Mouse (Mus musculus): ENCODE measurements around the gene Tmem178b. TPM values are rescaled to one million over a fixed set of nuclear protein-coding genes. Genes with fewer than 3 reads are reported as not detected.

Tmem178b gene
- 100 to 1,000 TPM; 166 to 205 TPM for total RNA-seq (2021)

DNA sequence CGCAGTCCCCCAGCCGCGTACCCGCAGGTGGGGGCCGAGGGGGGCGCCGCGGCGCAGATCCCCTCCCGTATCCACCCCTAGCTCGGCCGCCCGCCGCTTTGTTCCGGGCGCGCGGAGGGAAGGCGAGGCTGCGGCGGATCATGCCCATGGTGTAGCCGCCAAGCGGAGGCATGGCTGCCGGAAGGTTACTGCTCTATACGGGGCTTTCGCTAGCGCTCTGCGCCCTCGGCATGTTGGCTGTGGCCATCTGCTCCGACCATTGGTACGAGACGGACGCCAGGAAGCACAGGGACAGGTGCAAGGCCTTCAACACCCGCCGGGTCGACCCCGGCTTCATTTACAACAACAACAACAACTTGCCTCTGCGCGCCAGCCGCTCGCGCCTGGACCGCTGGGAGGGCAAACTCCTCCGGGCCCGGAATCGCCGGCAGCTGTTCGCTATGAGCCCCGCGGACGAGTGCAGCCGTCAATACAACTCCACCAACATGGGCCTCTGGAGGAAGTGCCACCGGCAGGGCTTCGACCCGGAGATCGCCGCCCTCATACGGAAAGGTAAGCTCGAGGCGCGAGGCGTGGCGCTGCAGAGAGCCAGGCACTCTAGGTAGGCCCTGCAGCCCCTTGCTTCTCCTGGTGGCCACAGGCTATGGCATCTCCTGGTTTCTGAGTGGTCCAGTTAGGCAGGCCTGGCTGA, at the start of gene Tmem178b:
Gene Tmem178b (plus strand): TSS at position 371 of the 691 bp plus-strand sequence.
- DNase-seq (ENCODE audit: extremely low spot score in 1 of 2, low spot score in 1 of 2), result peak; percentile 21 to 33

DNA sequence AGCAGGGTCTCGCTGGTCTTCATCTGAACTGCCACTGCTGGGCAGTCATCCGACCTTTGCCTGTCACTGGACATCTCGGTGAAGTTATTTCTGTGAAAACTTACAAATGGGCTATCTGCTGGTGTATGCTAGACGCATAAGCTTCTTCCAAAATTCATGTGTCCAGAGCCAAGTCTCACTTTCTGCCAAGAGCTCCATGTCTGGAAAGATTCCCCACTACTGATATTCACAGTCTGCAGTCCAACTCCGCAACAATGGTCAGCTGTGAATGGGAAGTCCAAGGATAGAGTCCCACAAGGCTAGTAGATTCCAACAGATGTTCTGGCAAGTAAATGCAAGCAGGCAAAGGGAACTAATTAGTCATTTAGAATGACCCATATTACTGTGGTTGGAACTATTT, 44.3 kb upstream of the Tmem178b start:
- DNase-seq (ENCODE audit: extremely low spot score in 1 of 2, low spot score in 1 of 2), result no peak

DNA sequence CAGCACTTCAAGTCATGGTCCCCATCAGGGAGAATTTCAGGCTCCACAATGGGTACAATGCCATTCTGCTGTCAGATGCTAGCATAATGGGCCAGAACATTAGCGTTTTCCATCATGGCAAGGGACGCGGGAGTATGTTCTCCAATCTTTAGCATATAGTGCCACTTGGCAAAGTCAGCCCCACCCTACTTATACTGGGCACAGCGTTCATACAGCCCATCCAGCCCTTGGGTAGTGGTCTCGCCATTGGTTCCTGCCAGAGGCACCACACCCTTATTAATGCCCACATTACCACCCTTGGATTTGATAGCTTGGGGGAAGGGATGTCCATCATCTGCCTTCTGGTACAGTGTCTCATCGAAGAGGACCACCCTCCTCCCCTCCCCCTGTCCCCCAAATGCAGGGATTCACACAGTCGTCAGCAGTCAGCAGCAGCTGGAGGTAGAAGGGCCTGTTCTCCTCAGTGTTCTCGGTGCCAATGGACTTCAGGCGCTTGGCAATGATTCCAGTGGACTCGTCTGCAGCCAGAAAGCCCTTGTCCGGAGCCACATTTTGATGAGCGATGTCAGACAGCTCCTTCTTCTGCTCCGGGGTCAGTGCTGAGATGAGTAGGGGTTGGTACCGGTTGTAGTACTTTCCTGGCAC, 29.3 kb upstream of the Tmem178b start:
- DNase-seq (ENCODE audit: extremely low spot score in 1 of 2, low spot score in 1 of 2), result no peak

DNA sequence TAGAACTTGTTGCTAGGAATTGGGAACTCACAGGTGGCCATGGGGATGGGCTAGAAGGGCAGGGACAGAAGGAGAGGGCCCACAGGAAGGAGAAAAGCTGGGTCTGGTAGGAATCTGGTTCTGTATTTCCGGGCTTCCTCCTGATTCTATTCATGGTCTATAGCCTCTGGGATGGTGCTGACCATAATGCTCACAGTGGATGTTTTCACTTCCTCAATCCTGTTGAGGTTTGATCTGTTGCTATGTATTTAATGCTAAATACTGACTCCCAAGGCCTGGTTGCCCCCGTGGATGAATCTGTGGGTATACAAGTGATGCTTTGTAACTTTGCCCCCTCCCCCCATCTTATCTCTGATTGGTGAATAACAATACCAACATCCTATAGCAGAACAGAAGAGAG, 25.5 kb upstream of the Tmem178b start:
- DNase-seq (ENCODE audit: extremely low spot score in 1 of 2, low spot score in 1 of 2), result no peak

DNA sequence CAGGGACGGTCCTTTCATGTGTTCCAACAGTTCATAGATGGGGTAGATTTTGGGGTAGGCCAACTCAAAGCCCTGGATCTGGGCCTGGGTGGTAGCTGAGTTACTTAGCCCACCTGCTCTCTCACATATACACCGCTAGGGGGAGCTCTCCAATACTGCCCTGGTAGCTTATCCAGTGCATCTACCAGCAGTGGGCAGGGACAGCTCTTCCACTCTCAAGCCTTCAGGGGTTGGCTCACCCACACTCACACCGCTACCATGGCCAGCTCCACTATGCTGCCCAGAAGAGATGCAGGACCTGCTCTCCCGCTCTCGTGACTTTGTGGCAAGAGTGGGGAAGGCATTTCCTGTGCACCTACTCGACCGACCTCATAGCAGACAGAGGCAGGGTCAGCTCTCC, 24.3 kb upstream of the Tmem178b start:
- DNase-seq (ENCODE audit: extremely low spot score in 1 of 2, low spot score in 1 of 2), result no peak

DNA sequence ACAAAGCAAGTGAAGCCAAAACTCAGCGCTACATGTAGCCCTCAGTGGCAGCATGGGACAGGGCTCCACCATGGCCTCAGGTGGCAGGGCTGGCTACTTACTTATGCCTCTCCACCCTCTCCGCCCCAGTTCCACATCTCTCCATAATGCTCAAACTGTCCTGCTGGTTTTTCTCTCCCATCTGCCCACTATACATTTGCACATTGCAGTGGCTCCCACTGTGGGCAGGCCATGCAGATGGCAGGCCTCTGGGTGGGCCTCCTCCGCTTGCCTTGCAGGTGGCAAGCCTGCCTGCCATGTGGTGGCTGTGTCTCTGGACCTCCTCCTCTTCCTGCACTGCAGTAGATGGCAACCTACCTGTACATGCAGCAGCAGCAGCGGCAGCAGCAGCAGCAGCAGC, 23.4 kb upstream of the Tmem178b start:
- no peak for DNase-seq (ENCODE audit: extremely low spot score in 1 of 2, low spot score in 1 of 2)

DNA sequence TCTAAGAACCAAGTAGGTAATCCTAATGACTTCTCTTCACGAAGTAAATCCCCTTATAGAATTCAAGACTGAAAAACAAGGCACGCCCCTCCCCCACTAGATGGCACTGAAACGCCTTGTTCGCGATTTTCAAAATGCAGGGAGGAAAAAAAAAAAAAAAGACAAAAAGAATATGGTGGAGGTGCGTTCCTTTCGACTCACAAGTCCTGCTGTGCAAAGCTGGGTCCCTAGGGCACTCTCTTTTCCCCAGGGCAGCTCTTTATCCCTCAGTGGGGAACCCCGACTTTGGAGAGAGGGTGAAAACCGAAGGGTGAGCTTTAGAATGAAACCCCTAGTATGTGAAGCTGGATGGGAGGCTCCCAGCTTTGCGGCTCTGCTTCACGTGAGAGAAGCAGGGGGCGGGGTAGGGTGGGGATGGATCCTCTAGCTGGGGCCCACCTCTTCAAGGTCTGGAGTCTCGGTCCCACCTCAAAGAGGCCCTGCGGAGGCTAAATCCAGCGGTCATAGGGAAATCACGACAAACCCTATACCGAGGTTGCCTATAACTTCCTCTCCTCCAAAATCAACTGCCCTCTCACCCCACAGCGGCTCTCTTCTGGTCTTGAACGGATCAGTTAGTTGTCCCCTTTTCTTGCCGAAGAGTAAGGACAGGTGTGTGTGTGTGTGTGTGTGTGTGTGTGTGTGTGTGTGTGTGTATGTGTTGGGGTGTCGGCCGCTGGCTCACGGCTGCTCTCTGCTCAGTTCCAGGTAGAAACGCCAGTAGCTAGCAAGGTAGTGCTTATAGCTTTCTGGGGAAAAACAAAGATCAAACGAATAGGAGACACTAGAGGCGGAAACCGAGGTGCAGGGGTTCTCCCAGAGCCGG, 2.6 kb upstream of the Tmem178b start:
- peak; percentile 65 to 66 for DNase-seq (ENCODE audit: extremely low spot score in 1 of 2, low spot score in 1 of 2)

DNA sequence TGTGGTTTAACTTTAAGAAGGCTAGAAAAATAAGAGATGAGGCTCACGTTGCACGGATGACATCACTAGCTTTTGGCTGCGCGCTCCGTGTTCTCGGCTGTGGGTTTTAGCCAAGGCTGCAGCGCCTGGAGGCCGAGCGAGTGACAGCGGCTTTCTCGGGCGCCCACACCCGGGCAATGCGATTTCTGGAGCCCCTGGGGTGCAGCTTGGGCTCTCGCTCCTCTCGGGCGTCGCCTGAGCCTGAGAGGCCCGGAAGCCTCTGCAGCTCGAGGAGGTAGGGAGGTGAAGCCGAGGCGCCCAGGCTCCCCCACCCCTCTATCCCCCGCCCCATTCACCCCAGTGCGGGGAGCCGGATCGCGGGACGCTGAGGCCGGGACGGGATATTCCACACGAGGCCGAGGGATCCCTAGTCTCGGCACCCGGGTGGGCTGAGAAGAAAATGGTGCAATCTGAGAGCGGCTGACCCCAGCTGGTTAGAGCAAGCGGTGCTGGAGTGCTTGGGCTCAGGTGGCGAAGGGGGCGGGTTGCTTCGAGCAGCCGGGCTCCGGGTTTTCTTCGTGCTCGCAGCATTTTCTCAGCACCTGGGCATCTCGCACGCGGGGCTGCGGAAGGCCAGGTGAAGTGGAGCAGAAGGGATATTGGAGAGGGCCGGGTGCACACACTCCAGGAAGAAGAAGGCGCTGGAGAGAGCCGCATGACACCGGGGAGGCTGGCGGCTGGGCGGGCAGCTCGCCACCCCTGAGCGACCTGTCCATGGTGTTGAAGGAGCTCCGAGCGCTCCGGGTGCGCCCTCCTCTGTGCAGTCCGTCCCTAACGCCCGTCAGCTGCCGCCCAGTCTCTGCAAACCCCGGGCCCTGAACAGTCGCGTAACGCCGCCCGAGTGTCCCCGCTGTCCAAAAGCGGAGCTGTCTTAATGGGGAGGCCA, 1.4 kb upstream of the Tmem178b start:
- peak; percentile 71 to 75 for DNase-seq (ENCODE audit: extremely low spot score in 1 of 2, low spot score in 1 of 2)

DNA sequence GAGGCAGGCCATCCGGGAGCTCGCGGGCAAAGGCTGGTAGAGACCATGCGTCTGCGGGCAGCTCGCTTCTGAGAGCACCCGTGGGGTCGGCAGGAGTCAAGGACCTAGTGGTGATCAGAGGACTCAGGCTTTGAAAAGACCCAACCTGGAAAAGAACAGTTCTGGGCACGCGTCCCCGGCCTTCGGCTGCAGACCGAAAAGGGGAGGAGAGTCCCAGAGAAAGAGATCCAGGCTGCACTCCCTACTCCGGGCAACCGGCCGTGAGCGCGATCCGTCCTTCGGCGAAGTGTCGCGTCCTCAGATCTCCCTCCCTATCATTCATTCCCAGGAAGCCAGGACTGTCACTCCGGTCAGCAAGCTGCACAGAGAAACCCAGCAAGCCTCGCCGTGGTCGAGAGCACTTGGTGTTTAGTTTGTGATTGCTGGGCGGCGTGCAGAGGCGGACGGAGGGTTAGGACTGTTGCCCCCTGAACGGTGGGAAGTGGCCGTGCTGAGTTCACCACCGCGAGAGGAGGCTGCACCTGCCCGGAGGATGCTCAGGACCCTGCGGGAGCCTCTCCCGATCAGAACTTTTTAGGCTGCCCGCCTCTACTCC, 668 bp upstream of the Tmem178b start:
- peak in 1 of 2 experiments; percentile 30 for DNase-seq (ENCODE audit: extremely low spot score in 1 of 2, low spot score in 1 of 2)

DNA sequence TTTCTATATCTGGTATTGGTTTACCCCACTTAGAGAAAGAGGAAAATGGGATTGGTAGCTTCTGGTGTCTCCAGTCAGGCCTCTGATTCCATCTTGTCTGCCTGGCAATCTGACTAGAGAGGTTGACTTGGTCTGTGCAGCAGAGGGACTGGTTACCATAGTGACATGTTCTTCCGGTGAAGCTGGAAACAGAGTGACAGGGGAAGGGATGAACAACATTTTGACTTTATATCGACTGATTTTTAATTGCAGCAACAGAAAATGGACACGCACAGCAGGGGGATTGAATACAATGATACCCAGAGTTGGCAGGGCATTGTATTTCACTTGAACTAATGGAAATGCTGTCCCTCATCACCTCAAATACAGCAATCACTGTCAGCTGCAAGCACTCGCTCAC, 2.1 kb downstream of the Tmem178b start:
- DNase-seq (ENCODE audit: extremely low spot score in 1 of 2, low spot score in 1 of 2), result no peak

DNA sequence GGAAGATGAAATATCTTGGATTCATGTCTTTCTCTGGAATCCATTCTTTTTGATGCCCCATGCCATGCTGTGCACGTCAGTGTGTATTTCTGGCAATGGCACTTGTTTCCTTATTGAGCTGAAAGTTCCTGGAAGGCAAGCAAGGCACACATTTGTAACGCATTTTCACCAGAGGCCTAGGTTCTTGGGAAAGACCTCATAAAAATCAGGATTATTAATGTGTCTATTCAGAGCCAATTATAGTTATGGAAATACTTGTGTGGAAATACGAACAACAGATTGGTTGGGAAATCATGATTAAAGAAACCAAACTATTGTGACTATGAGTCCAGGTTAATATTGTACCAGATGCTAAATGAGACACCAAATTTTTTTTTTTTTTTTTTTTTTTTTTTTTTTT, 3.4 kb downstream of the Tmem178b start:
- no peak for DNase-seq (ENCODE audit: extremely low spot score in 1 of 2, low spot score in 1 of 2)

DNA sequence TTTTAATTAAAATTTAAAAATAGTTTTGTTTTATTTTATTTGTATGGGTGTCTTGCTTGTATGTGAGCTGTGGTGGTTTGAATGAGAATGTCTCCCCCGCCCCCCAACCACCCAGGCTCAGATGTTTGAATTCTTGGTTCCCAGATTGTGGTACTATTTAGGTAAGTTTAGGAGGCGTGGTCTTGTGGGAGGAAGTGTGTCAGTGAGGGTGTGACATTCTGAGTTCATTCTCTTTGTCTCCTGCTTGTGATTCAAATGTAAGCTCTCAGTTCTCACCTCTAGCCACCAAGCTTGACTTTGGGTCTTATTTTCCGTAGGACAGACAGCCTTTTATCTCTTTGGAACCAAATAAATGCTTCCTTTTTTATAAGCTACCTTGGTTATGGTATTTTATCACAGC, 17.7 kb downstream of the Tmem178b start:
- no peak for DNase-seq (ENCODE audit: extremely low spot score in 1 of 2, low spot score in 1 of 2)

DNA sequence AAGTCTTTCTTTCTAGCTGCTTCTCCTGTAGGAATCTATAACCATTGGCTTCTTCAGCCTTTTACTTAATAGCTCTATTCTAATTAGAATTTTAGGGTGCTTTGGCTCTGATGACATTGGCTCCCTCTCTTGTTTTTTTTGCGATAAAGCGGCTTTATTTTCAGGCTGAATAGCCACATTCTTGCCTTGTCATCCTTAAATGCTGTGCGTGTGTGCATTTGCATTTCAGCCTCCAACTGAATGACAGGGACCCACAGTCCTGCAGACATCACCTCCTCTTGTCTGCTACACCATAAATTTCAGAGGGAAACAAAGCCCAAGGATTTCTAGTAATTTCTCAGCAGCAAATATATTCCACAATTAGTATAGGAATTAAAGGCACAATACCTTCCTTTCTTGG, 23.4 kb downstream of the Tmem178b start:
- no peak for DNase-seq (ENCODE audit: extremely low spot score in 1 of 2, low spot score in 1 of 2)

DNA sequence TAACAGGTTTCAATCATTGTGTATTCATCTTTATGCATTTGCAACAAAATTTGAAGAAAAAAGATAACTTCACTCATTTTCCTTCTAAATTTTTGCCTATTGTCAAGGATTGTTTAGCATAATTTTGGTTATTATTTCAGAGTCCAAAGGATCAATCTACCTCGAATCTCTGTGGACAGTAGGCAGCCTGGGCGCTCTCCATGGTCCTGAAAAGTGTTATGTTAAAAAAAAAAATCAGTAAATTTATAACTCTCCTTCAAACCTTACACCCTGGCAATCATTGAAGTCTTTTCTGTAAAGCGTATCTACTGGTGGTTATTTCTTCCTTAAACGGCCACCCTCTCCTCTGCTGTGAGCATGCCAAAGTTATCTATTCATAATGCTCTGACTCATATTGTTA, 26.2 kb downstream of the Tmem178b start:
- DNase-seq (ENCODE audit: extremely low spot score in 1 of 2, low spot score in 1 of 2), result no peak

DNA sequence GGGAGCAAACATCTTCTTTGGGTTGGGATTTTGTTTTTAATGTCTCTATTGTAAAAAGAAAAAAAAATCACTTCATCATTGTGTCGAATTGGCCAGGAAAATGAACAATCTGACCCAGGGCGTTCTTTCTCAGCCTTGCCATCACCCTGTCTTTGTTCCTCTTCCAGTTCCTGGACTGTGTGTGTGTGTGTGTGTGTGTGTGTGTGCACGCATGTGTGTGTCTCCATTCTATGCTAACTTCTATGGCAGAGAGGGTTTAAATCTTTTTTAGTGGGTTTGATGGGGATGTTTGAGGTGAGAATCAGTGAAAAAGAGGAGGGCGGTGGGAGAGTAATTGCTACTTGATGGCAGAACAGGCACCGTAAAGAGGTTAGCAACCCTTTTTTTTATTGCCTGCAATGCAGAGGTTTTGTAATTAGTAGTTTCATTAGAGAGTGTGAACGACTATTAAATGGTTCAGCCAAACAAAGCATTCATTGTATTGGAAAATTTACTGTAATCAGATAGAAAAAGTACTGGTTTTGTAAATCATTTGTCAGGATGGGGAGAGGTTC, 30.2 kb downstream of the Tmem178b start:
- DNase-seq (ENCODE audit: extremely low spot score in 1 of 2, low spot score in 1 of 2), result no peak

DNA sequence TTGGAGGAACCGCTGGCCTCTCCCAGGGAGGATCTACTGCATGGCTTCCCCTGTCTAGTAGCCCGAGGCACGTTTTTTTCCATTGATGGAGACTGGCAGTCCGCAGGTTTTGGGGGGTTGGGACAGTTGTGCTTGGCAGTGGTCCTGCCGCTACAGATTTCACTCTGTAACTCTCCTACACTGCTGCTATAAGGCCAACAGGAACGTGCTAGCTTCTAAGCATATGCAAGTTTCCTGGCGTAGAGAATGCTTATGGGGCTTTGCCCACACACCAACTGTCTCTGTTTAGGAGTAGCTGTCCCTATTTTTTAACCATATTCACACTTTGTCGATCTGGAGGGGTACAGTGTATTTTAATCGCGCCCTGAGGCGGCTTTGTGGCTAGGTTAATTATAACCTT, 30.8 kb downstream of the Tmem178b start:
- DNase-seq (ENCODE audit: extremely low spot score in 1 of 2, low spot score in 1 of 2), result peak; percentile 21 to 30

DNA sequence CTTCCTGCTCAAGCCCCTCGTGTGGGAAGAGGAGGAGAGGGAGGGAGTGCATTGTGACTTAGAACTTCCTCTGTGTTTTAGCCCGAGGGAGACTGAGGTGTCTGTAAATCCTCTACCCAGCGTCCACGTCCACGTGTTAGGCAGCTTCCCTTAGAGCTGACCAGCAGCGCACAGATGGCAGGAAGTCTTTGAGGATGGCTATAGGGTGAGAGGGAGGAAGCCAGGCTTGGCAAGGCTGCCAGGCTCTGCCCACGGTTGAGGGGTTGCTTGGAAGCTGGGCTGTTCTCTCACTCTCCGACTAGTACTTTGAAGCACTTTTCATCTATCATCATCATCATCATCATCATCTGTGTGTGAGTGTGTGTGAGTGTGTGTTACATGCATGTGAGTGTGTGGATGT, 41.9 kb downstream of the Tmem178b start:
- no peak for DNase-seq (ENCODE audit: extremely low spot score in 1 of 2, low spot score in 1 of 2)

DNA sequence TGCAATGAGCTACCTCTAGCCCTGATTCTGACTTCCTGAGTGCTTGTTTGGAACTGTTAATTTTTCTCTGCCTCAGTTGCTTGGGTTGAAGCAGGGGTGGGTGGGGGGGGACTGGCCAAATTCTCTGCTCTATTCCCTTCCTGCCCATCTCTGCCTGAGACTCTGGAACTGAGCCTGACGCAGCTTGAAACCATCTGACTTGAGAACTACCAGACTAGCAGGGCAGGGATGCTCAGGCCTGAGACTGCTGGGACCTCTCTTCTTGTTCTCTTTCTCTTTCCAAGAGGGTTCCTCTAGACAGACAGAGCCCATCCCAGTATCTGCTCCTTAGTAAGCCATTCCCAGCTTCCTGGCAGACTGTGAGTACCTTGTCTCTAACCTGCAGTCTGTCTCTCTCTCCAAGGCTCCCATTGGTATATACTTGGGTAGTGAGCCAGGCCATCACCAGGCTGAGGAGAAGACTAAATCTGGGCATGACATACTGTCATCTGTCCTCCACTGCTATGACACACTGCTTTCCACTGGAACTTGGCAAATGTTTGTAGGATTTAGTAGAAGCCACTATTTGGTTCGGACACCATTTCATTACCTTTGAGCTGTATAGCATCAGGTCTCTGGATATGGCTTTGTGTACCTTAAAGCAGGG, 42.7 kb downstream of the Tmem178b start:
- DNase-seq (ENCODE audit: extremely low spot score in 1 of 2, low spot score in 1 of 2), result no peak

DNA sequence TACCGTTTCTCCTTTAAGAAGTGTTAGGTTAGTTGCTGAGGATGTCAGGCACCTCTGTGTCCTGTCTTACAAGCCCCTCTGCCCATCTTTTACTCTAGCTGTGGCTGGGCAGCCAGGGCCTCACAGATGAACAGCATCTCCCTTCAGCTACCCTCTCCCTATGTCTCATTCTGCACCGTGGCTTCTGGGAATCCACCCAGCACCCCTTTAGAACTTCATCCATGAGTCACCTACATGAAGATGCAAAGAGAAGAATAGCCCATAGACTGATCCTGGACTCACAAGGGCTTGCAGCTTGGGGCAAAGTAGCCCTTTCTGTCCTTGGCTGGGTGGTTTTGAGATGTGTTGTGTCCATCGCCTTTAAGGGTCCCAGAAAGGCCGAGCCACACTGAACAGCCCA, 43.4 kb downstream of the Tmem178b start:
- DNase-seq (ENCODE audit: extremely low spot score in 1 of 2, low spot score in 1 of 2), result no peak

Data from layer of hippocampus, postnatal 25 days (tissue).